Mouse (Mus musculus) heart, postnatal 14 days (tissue): ENCODE data around the gene Rcsd1. TPM values are rescaled to one million over a fixed set of nuclear protein-coding genes. Genes with fewer than 3 reads are reported as not detected.

Source experiments
- DNase-seq, 2 experiments: peaks; one replicate each; pipeline ENCODE4 v3.0.0; 2021 to 2022
- intact Hi-C: fragments of 180-260 bp; cut with DNase I; formaldehyde crosslinking; loops from one replicate; pipeline ENCODE4 v1.15.1; 2025
- long read RNA-seq, 2 experiments: library from polyadenylated mRNA; stranded (forward); transcript quantifications; one replicate each; pipeline ENCODE4 v2.0.0; 2021
- total RNA-seq, 2 experiments: library from RNA; stranded (reverse); gene quantifications; 2 replicates each; pipeline ENCODE4 v1.2.3; 2021

Gene Rcsd1
- 100 to 1,000 TPM; 103 to 109 TPM for total RNA-seq
- long read RNA-seq, experiment 1, full-length matches to known transcripts: 116 of 139 reads
- long read RNA-seq, experiment 1, partial matches to known transcripts: 8 of 139 reads
- long read RNA-seq, experiment 1, other reads (novel, unspliced or antisense): 15 of 139 reads
- long read RNA-seq, experiment 2, full-length matches to known transcripts: 130 of 160 reads
- long read RNA-seq, experiment 2, partial matches to known transcripts: 23 of 160 reads
- long read RNA-seq, experiment 2, other reads (novel, unspliced or antisense): 7 of 160 reads

DNA sequence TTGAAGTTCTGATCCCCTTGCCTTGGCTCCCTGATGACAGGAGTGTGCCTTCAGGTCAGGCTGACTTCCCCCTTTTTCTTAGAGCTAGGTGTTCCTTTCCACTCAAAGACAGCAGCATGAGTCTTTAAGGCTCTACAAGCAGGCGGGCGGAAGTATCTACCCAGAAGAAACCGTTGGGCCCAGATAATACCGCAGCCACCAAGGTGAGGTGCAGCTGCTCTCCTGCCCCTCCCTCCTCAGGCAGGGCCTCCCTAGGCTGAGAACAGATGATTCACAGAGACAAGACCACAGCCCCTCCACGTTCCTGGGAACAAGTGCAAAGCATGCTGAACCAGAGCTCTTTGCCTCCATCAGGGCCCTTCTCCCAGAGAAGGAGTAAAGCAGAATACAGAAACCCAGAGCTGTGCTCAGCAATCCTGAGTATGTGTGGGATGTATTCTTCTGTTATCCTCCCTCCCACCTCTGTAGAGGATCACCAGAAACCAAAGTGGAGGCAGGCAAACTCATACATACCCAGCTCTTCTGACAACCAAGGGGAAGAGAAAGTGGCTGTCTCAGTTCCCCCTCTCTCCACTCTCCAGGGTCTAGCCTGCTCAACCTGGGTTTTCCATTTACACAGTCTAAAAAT is at the start of gene Rcsd1:
TSS of gene Rcsd1 (minus strand) at position 129 of the 628 bp plus-strand sequence.
- intact Hi-C loops: no loop called here
- DNase-seq: no peak

DNA sequence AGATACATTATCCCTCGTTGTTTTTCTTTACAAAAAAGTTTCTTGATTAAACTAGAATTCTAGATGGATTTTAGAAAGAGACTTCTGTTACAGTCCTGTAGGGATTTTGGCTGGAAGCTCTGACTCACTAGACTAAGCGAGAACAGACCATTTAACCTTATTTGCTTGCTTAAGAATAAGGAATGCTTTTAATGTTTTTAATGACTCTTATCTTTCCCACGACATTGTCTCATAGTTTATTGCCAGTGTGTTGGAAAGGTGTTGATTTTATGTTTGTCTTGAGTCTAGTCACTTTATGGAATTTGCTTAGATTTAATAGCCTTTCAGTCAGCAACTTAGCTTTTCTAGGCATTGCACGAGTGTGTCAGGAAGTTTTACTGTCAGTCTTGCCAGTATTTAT is 45.6 kb upstream of the Rcsd1 start:
- intact Hi-C loops: no loop called here

DNA sequence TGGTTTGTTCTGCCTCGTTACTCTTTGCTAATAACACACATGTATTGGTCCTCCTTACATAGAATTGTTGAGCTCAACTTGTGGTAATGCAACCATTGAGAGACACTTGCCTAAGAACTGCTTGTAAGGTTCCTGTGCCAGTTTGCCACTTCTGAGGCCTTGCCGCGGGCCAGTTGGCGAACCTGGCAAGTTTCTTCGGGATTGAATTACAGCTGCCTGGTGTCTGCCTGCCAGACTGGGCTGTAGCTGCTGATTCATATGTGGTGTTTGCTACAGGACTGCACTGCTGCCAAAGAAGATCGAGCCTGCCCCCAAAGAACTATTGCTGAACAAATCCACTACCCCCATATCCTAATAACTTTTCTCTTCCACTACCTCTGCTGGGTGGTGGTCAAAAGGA is 44.6 kb upstream of the Rcsd1 start:
- no peak for DNase-seq
- intact Hi-C loops: loop anchor here (1.0 kb wide), 2 partner anchors 15 to 197 kb away; no protein-coding TSS in a partner anchor

More for the DNA sequence above, 45.6 kb upstream of the Rcsd1 start:
- DNase-seq: no peak

DNA sequence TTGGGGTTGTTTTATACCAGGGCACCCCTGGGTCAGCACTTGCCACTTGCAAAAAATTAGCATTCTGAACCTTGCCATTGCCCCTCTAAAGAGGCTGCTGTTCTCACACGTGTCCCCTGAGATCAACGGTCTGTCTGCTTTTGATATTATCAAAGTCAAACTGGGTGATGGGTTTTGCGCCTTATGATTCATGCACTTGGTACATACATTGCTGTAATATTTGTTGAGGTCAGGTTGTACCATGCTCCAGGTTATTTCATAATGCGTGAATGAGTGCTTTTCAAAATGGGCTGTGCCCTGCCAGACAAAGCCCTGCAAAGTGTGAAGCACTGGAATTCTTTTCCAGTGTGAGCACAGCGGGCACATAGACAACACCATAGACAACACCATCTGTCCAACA is 42.3 kb upstream of the Rcsd1 start:
- no peak for DNase-seq
- intact Hi-C loops: no loop called here

DNA sequence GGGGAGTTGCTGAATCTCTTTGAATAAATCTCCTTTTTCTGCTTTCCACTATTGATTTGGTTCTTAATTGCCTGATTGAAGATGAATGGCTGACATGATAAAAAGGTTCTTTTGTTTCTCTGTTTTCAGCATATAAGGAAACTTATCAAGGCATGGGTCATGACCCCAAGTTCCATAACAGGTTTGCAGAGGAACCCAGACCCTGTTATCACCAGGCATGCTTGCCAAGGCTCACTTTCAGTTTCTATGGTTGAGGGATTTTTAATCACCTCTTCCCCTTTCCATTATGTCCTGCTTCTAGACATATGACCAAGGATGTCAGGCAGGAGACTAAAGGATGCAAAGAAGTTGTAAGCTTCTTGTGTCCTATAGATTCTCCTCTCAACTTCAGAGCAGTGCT is 41.6 kb upstream of the Rcsd1 start:
- no peak for DNase-seq
- intact Hi-C loops: no loop called here

DNA sequence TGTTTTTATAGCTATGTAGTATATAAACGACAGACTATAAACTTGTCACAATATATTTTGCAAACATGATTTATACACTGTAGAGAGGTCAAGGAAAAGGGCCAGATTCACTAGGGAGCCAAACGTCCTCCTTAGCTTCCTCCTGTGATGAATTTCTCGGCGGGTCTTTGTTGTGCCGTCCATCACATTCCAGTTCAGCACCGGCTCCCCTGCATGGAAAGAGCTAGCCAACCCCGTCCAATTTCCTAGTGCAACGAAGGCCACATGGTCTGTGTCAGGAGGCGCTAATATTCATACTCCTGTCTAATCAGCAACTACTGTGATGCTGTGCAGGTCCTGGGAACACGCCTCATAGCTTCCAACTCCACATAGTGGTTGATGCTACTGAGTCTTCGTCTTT is 38.5 kb upstream of the Rcsd1 start:
- DNase-seq: no peak
- intact Hi-C loops: no loop called here

DNA sequence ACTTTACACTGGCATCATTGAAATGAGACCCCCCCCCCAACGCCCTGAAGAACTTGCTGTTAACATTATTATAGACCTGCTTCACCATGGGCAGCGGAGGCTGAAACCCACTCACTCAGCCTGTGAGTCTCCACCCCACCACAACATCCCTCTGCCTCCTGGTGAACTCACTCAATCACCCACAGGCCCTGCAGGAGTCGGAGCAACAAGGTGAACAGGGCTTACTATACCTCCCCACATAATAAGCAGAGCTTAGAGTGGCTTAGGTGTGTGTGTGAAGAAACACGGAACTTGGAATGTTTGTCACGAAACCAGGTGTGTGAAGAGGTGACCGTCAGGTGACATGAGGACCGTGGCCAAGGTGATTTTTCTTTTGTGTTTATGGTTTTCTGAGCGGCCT is 32.4 kb upstream of the Rcsd1 start:
- DNase-seq: no peak
- intact Hi-C loops: no loop called here

DNA sequence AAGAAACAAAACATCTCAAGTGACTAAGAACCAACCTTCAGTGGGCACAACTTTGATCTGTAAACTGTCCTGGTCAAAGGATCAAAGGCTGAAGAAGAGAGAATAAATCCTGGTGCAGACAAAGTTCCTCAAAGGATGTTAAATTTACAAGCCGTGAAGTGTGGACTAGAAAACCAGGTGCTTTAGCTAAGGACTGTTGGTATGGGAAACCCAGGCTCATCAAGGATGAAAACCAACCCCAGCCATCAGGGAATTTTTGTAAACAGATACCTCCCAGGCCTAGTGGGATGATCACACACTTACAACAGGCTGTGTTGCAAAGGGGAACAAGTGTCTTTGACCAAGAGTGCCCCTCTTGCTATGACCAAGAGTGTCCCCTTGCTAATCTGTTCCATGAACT is 29.4 kb upstream of the Rcsd1 start:
- intact Hi-C loops: loop anchor here (1.0 to 5.0 kb wide), 2 partner anchors 15 to 97 kb away; no protein-coding TSS in a partner anchor
- DNase-seq: no peak

DNA sequence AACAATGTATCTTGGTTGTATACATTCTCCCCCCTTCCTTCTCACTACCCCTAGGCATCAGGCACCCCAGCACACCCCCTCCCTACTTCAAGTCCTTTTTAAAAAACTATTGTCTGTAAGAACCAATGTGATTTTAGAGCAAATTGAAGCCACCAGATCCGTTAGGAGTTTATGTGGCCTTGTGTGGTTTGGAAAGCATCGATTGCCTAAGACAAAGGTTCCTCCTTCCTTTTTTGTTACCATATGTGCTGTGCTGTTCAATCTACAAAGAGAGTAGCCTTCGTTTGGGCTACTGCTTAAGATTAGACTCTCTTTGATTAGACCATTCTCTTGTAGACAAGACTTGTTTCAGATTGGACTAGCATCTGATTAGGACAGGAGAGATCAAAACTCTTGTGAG is 28.3 kb upstream of the Rcsd1 start:
- no peak for DNase-seq
- intact Hi-C loops: loop anchor here (5.0 kb wide), 1 partner anchor 96 kb away; no protein-coding TSS in a partner anchor

DNA sequence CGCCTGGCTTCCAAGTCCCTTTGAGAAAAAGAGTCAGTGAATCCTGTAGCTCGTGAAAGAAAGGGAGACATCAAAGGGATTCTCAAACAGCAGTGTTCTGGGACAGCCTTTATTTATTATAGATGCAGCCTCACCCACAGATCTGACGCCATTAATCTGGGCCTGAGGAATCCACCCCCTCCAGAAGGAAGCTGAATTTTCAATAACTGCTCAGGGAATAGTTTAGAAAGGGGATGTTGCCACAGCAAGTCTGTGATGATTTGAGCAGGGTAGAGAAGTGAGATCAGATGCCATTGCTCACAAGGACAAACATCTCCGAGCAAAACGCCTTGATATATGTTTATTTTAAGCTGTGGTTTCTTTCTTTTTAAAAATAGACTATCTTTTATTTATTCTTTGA is 27.9 kb upstream of the Rcsd1 start:
- DNase-seq: no peak
- intact Hi-C loops: loop anchor here (5.0 kb wide), 1 partner anchor 95 kb away; no protein-coding TSS in a partner anchor

DNA sequence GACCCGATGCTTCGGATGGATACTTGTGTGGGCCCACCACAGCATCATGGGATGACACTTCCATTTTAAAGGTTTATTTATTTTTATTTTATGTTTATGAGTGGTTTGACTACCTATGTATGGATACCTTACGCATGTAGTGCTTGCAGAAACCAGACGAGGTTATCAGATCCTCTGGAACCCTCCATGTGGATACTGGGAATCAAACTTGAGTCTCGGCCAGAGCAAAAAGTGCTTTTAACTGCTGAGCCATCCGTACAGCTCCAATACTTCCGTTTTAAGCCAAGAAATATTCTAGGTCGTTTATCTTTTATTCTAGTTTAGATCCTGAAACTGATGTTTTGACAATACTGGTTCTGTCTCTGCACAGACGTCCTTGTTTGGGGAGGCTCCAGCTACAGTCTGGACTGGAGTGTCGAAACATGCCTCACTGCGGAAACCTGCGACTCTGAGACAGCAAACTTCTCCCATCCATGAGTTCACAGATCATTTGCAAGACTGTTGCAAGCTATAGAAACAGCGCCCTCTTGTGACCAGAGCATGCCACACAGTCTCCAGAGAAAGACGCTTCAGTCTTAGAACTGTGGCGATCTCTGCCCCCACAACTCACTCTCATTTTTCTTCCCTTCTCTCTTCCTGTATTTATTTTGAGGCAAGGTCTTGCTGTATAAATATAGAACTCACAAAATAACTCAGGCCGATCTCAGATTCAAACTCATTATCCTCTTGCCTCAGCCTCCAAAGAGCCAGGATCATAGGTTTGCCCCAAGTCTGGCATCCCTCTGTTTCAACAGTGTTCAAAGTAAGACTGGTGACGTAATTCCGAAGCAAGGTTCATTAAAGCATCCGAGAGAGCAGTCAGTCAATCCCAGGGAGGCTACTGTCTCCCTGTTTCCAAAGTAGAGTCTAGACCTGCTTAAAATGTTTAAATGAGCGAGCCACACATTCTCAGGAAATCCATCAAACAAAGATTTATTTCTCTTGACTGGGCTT is 26.6 kb upstream of the Rcsd1 start:
- peak; percentile 87 to 94 for DNase-seq
- intact Hi-C loops: loop anchor here (1.0 to 5.0 kb wide), 3 partner anchors 76 to 153 kb away; no protein-coding TSS in a partner anchor

DNA sequence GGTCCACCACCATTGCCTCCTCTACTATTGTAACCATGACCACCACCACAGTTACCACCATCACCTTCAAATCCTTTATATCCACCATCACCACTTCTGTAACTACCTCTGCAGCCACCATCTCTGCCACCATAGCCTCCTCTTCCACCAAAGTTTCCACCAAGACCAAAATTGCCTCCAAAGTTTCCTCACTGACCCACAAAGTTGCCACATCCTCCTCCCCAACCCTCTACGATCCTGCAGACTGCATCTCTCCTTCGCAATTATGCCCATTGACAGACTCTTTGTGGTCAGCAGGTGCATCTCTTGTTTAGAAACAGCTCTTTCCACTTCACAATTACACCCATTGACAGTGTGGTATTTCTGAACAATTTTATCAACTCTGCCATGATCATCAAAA is 25.3 kb upstream of the Rcsd1 start:
- intact Hi-C loops: loop anchor here (5.0 kb wide), 1 partner anchor 93 kb away; no protein-coding TSS in a partner anchor
- DNase-seq: no peak

DNA sequence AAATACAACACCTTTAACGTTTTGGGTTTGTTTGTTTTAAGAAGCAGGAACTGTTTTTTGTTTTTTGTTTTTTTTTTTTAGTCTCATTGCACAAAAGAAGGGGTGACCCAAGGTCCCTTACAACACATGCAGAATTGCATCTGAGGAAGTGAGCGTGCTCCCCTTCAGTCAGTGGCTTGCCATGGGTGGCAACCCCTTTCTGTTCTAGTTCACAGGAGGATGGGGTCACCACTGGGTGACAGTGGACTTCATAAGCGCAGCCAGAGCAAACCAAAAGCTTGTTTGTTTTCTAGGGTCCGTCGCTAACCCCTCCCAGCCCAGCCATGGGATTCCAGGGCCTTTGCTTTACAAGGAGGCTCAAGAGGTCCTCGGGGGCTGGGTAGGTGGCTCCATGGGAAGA is 22.0 kb upstream of the Rcsd1 start:
- no peak for DNase-seq

DNA sequence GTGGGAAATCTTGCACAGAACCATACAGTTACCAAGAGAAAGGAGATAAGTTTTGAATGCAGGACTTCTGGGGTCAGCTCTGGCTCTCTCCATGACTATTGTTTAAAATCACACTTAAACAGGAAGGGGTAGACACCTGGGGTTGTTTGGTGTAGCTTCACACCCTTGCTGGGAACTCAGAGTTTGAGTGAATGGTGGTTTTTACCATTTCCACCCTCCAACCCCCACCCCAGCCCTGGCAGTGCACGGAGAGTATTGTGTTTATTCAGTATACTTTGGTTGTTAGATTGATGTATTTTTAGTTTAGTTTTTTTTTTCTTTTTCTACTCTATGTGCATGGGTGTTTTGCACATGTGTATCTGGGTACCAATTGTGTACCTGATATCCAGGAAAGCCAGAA is 20.6 kb upstream of the Rcsd1 start:
- intact Hi-C loops: no loop called here
- DNase-seq: no peak

More for the DNA sequence above, 22.0 kb upstream of the Rcsd1 start:
- intact Hi-C loops: no loop called here

DNA sequence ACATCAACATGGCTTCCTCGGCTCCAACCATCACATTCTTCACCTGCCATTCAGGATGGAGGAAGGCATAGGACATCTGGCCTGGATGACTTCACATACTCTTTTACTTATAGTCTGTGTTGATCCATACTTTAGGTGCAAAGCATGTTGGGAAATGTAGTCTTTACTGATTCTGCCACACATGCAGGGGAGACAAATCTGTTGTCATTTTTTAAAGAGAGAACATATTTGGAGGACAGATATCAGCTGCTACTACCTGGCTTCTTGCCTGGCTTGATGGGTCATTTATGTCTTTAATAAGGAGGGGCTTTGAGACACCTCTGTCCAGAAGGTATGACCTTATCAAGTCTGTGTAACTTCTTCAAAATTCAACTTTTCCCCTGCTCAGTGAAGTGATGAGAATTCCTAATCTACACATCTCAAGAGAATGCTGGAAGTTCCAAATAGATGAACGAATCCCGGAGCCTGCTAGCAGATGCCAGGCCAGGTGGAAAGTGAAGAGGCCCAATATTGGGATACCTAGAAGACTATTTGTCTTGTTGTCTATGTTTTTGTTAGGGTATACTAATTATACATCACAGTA is 18.6 kb upstream of the Rcsd1 start:
- intact Hi-C loops: no loop called here

DNA sequence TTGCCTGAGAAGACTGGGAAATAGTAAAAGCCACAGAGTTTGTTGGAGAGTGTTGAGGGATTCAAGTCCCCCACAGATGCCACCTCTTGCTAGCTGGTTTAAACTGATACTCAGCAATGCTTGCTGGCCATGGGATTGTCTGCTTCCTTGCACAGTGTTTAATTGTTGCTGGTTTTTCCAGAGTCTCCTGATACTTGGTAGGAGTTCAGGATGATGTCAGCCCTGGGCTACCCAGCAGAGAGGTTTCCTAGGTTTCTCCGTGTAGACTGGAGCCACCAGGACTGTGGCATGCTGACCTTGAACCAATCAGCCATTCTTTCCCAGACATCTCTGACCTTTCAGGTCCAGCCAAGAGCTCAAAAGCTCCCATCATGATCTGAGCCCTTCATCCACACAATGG is 17.4 kb upstream of the Rcsd1 start:
- intact Hi-C loops: no loop called here
- DNase-seq: no peak

More for the DNA sequence above, 18.6 kb upstream of the Rcsd1 start:
- no peak for DNase-seq

DNA sequence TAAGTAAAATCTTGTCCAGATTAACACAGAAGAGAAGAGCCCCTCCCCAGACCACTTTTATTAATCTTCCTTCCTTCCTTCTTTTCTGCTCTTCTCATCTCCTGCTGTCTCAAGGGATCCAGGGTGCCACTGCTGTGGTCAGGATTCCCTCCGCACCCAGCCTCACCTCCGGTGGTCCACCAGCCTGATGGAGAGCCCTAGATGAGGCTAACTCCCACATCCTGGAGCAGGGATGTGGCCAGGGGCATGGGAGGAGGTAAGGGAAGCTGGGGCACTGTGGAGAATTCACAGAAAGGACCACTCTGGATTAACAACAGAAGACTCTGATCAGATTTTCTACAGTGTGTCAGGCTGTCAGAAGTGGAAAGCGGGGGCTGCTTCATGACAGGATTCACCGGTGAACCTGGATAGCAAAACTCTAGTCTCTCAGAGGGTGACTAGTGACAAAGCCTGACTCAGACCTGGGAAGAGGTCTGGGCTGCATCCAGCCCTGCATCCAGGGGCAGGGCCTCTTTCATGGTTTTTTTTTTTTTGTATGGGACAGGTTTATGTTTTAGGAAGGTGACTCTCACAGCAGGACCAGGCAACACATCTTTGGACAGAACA is 15.6 kb upstream of the Rcsd1 start:
- intact Hi-C loops: no loop called here
- DNase-seq: no peak

DNA sequence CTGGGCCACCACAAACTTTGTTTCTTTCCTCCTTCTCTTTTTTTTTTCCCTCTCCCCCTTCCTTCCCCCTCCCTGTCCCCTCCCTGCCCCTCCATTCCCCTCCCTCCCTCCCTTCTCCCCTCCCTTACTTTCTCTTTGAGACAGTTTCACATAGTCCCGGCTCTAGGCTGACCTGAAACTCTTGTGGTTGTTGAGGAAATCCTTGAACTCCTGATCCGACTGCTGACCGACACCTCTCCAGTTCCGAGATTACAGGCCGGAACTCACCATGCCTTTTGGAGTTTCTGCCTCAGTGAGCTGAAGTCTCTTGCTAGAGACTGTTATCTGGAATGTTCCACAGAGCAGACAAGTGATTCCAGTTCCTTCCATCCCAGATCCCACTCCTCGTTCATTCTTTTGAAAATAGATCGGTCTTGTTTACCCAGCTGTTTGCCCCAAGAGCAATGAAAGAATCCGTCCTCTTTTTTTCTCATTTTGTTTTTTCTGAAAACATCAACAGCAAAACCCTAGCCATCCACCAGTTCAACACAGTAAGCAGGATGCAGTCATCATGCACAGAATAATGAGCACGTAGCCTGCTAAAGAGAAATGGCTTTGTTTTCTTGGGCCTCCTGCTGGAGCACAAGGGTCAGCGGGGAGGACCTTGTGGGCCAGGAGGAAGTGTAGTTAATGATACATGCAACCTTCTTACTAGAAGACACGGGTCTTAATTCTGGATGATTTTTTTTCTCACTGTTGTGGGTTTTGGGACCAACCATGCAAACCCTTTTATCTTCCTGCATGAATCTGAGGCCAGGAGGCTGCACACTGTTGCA is 14.9 kb upstream of the Rcsd1 start:
- intact Hi-C loops: no loop called here

DNA sequence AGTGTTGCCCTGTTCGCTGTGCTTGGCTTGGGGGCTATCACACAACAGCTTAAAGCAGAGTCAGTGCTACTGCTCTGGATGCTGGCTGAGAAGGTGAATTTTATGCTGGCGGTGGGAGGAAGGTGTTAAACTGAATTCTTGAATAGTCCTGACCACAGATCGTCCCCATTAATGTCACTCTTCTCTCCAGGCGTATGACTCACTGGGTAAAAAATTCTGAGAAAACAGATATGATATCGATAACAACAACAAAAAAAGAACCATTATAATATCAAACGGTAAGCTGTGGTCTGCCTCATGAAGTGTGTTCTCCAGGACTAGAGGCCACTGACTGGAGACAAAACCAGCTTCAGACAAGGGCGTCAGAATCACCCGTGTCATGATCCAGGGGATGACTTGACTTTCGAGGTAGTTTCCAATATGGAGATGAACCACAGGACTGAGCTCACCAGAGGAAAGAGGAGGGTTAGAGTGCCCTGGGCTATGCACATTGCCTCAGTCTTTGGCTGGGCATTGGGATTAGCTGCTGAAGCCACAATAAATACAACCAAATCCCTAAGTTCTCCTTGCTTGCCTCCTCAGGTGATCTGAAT is 13.1 kb upstream of the Rcsd1 start:
- intact Hi-C loops: no loop called here
- no peak for DNase-seq

More for the DNA sequence above, 14.9 kb upstream of the Rcsd1 start:
- no peak for DNase-seq
